Mouse (Mus musculus): ENCODE results near the gene Gm10118.

DNA sequence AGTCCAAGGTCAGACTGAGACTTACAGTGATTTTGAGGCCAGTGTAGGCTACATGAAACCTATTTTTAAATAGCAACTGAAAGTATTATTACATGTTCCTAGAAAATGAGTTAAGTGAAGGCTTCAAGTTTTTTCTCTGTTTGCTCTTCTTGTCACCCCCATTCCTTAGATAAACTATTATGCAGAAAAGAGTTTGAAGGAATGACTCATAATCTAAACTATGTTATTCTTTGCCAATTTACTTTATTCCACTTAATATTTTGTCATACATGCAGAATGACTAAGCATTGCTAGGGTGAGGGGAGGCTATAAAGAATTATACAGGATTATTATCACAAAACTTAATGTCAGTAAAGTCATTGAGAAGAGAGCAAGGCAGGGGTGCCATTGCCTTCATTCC, 18.4 kb downstream of the Gm10118 start:
- TF ChIP-seq CTCF (IDR thresholded peaks at IDR 0.05; ENCODE audit: extremely low read depth, insufficient read depth, insufficient read length, insufficient replicate concordance), result no peak
- no peak for TF ChIP-seq POLR2A (IDR thresholded peaks at IDR 0.05; ENCODE audit: low read depth, low read length)

All from spleen, adult 2 months (tissue).